Mouse (Mus musculus) retina, postnatal 7 days (tissue): ENCODE results near the gene Ttc34.

ENCODE experiments used
- DNase-seq: peaks from one replicate; pipeline ENCODE4 v3.0.0-alpha.2; 2012; ENCODE audit warnings: low read depth, low spot score

Gene Ttc34

DNA sequence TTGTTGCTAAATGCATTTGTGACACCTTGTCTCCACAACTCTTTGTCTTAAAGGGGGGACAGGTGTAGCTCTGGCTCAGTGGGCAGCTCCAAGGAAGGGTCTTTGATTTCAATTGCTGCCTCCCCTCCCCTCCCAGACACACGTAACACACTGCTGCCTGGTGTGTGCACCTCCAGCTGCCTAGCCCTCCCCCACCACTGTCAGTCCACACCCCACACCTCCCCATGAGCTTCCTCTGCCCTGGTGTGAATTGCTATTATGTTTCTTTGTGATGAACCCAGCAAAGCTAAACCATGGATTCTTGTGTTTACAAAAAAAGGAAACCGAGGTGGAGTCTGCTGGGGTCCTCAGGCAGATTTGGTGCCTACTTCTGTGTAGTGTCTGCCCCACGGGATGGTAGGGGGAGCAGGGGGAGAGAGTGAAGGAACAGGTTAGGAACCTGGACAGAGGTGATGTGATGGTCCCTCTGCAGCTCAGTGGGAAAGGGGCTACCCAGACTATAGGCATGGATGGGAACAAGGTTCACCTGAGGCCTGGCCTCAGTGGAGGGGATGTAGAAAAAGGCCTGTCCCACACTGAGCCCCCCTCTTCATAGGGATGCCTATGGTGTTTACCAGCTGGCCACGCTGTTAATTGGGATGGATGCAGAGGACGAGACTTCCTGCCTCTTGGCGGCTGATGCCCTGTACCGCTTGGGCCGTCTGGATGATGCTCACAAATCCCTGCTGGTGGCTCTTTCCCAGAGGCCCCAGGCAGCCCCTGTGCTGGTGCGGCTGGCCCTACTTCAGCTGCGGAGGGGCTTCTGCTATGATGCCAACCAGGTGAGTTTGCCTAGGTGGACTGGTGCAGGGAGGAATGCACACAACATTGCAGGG is 20.3 kb downstream of the Ttc34 start:
- DNase-seq: no peak

- no peak for DNase-seq
These were observed 21.3 kb downstream of the Ttc34 start for GRCm38 (mm10) chr4:154858601-154859000.

DNA sequence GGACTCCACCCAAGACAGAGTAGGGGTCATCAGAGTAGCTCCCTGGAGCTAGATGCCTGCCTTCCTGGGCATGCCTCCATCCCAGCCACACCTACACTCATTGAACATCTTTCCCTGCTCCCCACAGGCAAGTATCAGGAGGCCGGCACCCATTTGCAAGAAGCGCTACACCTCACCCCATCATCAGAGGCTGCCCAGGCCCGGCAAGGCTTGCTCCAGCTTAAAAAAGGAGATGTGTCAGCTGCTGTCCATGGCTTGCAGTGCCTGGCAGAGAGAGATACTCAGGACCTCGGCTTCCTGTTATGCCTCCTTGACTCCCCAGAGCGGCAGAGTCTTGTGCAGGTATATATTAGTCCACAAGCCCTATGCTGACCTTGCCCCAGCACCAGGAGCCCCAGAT is 24.7 kb downstream of the Ttc34 start:
- DNase-seq: no peak

DNA sequence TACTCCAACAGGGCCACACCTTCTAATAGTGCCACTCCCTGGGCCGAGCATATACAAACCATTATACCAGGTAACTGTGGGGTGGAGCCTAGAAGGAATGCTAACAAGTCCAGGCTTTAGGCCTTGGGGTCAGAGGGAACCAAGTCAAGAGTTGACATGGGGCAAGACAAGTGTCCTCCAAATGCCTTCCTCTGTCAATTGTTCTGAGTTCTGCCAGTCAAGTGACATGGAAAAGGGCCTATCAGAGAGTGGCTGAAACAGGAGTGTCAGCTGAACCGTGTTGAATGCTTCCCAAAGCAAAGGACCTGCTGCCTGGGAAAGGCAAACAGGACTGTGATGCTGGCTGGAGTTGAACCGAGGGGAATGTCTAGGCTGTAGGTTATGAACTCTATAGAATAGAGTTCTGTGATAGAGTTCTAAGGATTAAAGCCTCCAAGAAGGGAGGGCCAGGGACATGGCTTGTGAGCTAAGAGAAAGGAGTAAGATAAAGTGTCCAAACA is 26.2 kb downstream of the Ttc34 start:
- no peak for DNase-seq

DNA sequence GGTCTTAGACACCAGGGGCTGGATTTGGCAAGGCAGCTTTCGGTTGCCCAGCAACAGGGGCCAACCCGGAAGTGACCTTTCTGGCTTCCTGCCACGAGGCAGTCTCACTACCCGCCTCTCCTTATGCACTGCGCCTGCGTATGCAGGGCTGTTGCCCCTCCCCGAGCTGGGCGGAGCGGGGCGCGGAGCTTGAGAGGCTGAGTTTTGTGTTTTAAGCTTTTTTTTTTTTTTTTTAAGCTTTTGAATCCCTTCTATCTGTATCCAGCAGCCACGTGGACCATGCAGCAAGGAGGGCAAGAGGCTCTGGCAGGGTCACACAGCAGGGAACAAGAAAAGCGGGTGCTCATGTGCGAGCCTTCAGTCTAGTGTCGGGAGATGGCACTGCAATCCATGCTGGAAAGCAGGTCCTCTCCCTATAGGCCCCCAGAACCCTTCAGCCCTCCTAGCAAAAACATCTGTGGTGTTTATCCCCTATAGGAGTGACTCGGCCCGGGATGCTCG is 27.1 kb downstream of the Ttc34 start:
- peak; percentile 89 for DNase-seq

GRCm38 (mm10) chr4:154864961-154865760 is 27.9 kb downstream of the Ttc34 start:
- DNase-seq: no peak

DNA sequence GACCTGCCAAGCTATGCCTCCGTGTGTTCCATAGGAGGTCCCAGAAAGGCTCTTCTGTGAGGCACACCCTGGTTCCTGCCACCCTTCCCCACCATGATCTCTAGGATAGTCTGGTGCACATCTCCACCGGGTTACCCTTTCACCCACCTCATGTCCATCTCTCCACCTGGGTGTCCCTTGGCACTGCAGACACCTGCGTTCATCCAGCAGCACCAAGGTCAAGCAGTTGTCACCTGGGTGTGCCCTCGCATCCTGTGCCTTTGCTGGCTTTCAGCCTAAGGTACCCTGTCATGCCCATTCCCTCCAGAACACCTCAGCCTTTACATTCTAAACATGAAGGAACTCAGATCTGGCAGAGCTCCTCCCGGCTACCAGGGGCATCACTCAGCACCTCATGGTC is 29.1 kb downstream of the Ttc34 start:
- DNase-seq: no peak

DNA sequence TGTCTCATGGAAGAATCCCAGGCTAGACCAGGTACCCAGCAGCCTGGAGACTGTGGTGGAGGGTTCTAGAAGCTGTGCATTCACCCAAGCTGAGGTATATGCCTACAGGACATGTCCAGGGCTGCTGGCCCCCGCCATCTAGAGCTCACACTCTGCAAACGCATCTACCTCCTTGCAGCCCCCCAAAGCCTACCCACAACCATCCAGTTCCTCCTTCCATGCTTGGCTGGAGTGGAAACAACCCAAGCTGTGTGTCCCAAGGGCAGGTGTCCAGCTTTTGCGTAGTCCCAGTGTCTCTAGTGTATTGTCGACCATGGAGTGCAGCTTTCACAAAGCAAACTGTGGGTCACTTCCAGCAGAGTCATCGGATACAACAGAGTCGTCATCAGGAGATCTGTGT is 30.0 kb downstream of the Ttc34 start:
- DNase-seq: no peak

DNA sequence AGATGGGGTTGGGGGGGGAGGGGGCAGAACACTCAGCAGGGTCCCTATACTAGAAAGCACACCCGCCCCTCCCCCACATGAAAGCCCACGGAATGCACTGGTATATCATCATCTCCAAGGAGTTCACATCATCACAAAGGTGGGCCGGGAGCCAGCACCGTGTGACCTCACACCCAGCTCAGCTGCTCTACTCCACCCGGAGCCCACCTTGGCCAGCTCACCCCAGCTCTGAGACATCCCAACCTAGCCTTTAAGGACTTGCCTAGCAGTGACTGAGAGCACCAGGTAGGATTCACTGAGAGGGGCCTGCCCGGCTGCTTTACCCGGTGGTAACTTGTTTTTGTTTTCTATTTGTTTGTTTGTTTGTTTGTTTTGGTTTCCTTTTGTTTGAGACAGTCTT is 32.2 kb downstream of the Ttc34 start, which contains the start of gene Mmel1:
Mmel1 (plus strand) TSS at position 146 of the 400 bp plus-strand sequence.
- DNase-seq: no peak

DNA sequence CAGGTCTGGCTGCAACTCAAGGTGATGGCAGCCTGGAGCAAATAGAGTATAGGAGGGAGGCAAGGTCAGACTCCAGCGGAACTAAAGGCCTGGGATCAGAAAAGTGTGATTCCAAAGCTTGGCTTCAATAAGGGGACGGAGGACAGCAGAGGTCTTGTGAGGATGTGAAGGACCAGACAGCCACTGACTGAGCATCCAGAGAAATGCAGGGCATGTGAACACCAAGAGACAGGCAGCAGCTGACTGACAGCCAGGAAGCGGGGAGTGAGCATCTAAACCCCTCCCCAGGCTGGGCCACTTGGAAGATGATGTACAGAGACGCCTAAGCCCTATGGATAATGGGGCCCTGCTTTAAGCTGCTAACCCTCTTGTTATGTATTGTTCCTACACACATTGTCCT is 33.5 kb downstream of the Ttc34 start:
- DNase-seq: no peak

DNA sequence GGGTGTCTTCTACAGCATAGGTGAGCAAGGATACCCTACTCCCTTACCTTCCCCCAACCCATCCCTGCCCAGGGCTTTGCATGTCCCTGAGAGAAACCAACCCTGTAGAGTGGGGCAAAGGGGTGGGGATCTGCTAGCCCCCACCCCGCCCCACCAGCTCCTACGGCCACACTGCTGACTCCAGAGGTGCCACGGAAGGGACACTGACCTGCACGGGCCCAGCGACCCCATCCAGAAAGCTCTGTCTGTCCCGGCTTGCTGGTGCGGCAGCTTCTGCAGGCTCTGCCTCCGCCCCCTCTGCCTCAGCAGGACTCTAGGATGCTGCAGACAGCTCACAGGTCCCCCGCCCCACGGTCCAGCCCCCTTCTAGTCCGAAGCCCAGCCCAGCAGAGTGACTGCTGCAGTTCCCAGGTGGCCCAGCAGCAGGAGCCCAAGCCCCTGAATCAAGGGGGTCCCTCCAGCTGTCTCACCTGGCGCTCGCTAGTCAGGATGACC is 34.5 kb downstream of the Ttc34 start:
- no peak for DNase-seq

- no peak for DNase-seq
These were observed 35.9 kb downstream of the Ttc34 start for GRCm38 (mm10) chr4:154873186-154873585.

GRCm38 (mm10) chr4:154877864-154878548 is 40.7 kb downstream of the Ttc34 start:
- DNase-seq: peak; percentile 96

- no peak for DNase-seq
These were observed 43.5 kb downstream of the Ttc34 start for GRCm38 (mm10) chr4:154880730-154881129.

DNA sequence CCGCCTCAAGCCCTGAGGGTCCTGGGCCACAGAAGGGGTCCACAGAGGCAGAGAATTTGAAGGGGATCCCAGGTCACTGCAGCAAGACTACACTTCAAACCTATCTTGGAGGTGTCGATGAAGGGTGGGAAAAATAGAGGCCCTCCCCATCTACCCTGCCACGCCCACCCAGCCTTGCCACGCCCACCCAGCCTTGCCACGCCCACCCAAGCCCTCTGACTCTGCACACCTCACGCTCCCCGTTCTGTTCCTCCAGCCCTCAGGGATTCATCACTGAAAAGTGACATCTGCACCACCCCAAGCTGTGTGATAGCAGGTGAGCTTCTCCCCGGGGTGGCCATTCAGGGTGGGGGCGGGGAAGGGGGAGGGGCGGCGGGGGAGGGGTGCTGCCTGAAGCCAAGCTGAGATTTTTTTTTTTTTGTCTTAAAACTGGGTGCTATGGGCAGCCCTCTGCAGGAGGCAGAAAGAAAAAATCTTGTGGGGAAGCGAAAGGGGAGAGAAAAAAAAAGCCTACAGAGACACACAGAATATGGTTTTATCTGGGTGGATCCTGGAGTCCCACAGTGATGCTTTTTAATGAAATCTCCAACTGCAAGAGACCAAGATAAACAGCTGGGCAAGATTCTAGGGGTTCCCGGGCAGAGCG is 44.9 kb downstream of the Ttc34 start:
- DNase-seq: no peak

GRCm38 (mm10) chr4:154885416-154885815 is 48.2 kb downstream of the Ttc34 start:
- no peak for DNase-seq

GRCm38 (mm10) chr4:154886876-154887592 is 49.8 kb downstream of the Ttc34 start:
- no peak for DNase-seq

DNA sequence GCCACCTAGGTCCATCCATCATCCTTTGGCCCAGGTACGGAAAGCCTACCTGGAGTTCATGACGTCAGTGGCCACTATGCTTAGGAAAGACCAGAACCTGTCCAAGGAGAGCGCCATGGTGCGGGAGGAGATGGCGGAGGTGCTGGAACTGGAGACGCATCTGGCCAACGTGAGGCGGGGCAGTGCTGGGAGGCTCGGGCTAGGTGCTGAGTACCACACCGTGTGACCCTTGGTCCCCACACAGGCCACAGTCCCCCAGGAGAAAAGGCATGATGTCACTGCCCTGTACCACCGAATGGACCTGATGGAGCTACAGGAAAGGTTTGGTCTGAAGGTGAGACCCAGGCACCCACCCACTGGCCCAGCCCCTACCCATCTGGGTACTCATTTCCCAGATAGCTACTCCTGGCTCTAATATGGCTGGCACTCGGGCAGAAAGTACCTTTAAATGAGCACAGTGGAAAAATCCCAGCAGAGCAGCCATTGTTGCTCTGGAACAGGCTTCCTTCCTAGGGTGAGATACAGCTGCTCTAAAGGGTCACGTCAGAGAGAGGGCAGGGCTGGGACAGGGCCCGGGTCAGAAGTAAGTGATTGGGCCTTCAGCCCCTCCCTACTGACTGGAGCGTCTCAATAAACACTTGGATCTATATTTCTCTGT is 50.5 kb downstream of the Ttc34 start:
- DNase-seq: no peak

DNA sequence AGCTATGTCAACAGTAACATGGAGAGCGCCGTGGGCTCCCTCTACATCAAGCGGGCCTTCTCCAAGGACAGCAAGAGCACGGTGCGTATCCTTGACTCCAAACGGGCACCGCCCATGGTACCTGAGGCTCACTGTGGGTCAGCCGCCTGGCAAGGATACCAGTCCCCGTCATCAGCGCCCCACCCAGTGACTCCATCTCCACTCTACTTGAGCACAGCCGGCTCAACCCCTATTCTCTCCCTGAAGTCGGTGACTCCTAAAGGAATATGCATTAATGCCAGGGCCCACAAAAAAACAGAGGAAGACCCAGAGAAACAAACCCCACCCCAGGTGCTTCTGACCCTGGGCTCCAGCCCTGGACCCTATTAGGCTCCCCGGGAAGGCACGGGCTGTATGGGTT is 53.6 kb downstream of the Ttc34 start:
- DNase-seq: no peak

GRCm38 (mm10) chr4:154895549-154895948 is 58.3 kb downstream of the Ttc34 start:
- DNase-seq: no peak
